Mouse (Mus musculus) hematopoietic stem cell, adult 5-6 weeks (primary cell): Measurements from ENCODE around the gene Trmt44. TPM values are rescaled to one million over a fixed set of nuclear protein-coding genes. Genes with fewer than 3 reads are reported as not detected.

ENCODE experiments used
- ATAC-seq, 2 experiments: fragments of 125-278 bp in 1 of 2; replicated peaks in 1 of 2; 2 replicates each; pipeline ENCODE4 v1.8.0; 2016 to 2017; ENCODE audit warnings: inconsistent platforms in 2 of 2, mild to moderate bottlenecking in 2 of 2, moderate number of reproducible peaks in 2 of 2, low read depth in 1 of 2, moderate TSS enrichment in 1 of 2; ENCODE audit not compliant: low FRiP score in 2 of 2, poor library complexity in 2 of 2, severe bottlenecking in 2 of 2, insufficient read depth in 1 of 2, low TSS enrichment in 1 of 2
- total RNA-seq: library from RNA; stranded (forward); fragments of 172-1452, 232-1000 nt; gene quantifications from 2 replicates; pipeline ENCODE4 v1.2.3, GENCODE M21; 2017

Trmt44 gene
- total RNA-seq, 1 experiment from 2014 or later: 4.4 TPM

DNA sequence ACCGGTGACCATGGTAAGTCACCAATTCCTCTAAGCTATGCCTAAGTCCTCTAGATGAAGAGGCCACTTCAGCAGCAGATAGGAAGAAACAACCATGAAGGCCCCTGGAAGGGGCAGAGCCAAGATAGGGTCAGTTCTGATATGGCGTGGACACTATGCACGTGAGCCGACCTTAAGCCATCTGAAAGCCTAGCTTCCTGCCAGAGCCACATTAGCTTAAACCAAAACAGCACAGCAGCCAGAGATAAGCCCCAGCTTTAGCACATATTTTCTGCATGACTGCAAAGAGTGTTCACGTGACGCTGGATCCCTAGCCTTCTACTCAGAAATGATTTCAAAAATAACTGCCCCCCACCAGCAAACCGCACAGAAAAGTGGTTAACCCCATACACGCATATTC lies 15.4 kb downstream of the Trmt44 start:
- ATAC-seq: no peak

DNA sequence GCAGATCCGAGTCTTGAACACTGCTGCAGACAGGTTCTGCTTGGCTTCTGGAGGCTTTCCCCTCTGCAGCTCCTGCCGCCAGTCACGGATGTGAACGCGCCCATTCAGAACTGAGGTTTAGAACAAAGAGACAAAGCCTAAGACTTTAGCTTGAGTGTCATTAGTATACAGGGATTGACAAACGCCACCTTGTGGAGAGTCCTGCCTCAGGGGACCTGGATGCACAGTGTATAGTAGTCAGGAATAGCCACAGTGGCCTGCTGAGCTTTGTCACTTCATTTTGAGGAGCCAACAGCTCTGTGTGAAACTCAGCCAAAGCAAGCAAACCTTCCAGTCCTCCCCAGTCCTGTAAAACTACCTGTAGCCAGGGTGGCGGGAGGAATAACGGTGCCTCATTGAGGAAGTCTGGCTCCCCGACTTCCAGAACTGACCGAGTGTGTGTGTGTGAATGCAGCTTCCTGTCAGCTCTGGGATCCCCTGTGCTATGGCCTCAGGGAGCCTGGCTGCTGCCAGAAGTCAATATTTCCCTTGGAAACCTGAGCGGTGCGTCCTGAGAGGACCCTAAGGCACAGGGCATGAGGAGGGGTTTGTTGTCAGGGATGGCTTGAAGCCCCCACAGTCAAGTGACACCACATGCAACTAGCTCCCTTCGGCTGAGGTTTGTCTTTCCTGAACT lies 16.8 kb downstream of the Trmt44 start:
- no peak for ATAC-seq

DNA sequence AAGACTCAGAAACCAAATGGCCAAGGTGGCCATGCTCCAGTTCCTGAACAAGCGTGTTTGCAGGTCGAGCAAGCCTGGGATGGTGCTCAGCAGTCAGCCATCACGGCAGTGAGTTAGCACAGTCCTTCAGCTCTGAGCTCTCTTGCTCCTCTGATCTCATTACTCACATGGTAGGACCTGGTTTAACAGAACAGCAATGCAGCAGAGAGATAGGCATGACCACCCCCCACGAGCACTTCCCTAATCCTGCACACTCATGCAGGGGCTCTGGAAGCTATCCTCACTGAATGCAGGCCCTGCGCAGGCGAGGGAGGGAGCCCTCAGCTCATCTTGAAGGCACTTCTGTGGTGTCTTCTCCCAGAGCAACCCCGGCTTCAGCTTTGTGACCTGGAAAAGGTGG lies 18.5 kb downstream of the Trmt44 start:
- ATAC-seq: no peak

DNA sequence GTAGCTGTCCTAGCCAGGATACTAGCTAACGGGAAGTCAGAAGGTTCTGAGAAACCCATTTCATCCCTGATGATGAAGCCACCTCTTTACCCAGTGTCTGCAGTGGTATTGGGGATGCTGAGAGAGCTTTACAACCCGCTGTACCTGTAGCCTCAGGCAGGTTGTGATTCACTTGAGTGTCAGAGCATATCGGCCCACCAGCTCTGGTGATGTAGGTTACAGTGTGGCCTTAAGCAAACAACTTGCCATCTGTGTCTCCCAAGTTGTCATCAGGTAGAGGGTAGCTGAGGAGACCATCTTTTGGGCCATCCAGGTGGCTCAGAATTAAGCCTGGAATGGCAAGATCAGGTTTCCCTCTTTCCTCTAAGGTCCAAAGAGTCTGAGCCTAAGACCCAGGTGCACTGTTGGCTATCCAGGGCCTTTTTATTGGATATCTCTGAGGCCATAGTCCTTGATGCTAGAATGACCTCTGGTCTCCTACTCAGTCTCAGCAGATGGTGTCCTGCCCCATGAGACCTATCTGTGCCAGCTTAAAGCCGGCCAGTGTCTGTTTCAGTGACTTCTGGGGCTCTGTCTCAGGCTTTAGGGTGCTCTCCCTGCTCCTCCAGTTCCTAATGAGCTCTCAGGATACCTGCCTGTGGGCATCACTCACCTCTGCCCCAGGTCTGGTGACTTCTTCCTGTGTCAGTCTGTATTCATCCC lies 21.9 kb downstream of the Trmt44 start:
- no peak for ATAC-seq

DNA sequence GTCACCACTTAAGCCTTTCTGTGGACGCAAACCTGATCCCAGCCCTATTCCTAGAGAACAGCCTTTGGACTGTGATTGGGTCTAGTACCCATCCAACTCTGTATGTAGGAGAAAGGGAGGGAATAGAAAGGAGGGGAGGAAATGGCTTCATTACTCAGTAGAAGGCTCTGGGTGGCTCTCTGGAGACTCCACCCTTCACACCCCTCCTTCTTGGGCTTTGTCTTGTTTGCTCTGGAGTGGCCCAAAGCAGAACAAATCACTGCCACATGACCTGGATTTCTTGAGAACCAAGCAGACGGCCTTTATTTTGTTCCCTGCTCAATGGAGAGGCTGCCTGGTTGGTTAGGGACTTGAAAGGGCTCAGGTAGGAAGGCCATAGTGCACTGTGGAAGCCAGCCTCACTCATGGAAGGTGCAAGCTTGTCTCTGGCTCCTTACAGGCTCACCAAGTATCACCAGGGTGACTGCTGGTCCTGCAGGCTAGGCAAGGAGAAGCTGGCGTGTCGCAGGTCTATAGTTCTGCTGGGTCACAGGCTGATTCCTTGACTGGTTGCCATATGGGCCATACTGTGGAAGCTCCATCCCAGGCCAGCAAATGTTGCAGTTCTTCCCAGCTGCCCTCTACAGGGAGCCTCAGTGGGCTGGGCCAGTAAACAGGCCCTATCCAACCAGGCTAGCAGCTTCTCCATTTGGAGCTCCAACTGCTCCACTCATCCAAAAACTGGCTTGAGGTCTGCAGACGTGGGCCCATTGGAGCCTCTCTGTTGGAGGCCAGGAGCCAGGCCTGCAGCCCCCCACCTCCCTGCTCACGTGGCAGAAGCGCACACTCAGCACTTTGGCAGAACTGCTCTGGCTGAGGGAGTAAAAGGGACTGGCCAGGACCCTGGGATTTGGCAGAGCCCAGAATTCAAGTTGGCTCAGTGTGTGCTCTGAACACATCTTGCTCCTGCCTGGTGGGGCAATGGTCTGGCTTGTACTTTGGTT lies 22.7 kb downstream of the Trmt44 start:
- ATAC-seq: no peak

DNA sequence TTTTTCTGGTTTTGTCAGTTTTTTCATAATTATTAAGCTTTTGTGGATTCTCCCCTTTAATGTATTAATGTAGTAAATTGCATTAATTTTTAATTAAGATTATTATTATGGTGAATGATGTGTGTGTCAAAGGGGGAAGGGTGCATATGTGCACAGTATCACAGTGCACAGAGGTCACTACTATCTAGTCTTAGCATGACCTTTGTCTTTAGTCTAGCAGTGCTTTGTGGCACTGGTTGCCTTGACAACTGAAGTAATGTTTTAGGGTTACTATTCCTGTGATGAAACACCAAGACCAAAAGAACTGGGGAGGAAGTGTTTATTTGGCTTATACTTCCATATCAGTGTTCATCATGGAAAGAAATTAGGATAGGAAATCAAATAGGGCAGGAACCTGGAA lies 28.7 kb downstream of the Trmt44 start:
- ATAC-seq: no peak

DNA sequence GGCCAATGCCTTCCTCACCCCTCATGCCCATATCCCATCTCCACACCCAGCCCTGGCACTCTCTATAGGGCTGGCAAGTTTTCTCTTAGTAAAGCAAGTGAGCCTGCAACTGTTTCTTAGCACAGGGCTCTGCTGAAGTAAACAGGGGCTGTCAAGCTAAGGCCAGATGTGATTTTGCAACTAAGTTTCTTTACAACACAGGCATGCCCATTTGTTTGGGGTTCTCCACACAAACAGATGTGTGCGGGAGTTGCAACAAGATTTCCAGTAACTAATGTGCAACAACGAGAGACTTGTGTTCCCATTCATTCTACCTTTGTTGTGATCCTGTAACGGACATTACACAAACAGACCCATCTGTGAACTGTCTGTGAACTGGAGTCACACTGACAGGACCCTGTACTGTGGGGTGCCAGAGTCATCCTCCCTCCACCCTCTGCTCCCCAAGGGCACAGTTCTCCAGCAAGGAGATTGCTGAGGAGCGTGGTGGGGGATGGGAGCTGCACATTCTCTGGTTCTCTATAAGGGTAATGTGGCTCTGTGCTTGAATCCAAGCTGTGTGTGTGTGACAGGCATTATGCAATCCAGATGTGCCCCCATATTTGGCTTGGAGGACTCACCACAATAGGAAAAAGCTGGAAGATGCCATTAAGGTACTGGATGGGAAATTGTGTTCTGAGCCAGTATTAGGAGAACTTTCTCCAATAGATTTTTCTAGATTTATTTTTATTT lies 33.6 kb downstream of the Trmt44 start:
- no peak for ATAC-seq

DNA sequence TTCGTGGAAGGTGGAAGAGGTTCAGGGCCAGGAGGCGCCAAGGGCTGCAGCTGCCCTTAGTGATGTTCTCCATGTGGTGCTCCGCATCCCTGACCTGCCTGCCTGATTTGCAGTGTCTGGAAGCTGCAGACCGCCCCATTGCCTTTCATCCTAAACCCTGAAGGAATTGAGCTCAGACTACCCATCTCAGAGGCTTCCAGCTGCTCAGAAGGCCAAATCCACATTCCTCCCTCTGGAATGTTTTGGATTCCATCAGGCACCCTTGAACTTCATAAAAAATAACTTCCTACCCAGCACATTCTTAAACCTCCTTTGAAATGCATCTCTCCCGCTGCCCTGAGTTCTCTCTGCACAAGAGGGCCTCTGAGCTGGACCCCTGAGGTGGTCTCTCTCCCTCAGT lies 34.3 kb downstream of the Trmt44 start:
- ATAC-seq: no peak

DNA sequence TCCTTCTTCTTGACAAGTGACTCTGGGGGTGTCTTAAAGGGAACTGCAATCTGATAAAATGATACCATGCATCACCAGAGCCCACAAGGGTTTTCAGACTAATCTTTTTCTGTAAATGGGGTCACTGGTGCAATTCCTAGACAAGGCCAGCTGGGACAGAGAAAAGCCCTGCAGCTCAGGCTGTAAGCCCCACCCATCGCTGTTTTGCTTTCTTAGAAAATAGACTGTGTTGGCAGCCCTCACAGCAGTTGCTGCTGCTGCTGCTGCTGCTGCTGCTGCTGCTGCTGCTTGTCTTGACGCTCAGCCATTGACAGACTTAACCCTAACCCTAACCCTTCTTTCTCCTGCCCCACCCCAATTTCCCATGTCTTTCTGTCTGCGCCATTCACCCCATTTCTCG lies 35.3 kb downstream of the Trmt44 start:
- no peak for ATAC-seq

DNA sequence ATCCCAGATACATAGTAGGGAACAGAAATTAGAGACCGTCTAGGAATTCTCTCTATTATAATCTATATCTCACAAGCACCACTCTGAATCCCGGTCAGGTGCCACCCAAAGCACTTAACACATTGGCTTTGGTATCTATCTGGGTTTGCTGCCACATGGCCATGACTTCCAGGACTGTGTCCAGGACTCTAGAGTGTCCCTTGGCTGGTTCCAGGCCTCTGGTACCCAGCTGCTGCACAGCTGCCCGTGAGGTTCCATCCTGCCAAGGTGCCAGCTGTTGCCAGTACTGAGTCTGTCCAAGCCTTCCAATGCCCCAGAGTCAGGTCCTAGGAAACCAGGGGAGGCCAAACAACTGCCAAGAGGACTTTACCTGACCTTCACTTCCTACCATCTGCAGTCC lies 36.8 kb downstream of the Trmt44 start:
- no peak for ATAC-seq

DNA sequence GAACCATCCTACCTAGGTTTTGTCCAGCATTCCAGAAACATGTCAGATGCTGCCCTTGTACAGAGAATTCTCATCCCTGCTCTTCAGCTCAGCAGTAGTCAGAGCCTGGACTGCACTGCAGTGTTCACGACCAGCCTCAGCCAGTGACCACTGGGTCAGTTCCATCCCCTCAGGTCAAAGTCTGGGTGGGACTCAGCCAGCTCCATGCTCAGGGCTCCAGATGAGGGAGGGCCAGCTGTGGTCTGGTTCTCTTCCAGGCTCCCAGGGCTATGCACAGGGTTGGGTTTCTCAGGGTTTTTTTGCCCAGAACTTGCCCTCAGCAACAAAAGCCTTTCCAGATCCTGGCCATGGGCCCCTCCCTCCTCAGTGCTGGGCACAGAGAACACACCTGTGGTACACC lies 37.4 kb downstream of the Trmt44 start:
- no peak for ATAC-seq

DNA sequence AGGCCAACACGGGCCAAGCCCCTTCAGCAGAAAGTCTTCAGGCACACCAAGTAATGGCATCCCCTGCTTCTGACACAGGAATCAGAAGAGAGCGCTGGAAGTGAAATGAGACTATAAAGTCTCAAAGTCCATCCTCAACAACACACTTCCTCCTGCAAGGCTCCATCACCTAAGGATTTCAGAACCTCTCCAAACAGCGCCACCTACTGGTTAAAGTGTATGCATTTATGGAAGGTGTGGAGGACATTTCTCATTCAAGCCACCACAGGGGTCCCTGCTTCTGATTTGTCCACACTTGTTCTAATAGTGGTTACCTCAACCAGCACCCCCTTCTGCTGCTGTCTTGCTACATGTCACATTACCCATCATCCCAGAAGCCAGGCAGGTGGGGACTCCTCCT lies 38.6 kb downstream of the Trmt44 start:
- no peak for ATAC-seq

DNA sequence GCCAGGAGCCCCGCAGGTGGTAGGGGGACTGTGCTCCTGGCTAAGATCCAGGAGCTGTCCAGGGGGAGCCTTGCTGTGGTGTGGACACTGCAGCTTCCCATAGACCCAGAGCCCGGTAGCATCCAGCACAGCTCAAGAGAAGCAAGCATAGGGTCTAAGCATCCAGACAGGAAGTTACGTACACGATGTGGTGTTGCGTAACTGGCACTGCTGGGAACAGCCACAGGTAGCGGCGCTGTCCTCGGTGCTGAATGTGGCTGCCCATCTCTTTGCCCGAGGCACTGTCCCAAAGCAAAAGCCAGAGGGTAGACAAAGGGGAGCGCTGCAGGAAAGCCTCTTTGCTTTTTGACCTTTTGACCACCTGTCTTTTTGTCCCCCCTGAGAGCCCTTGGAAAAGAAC lies 43.3 kb downstream of the Trmt44 start:
- peak; percentile 62 to 64 for ATAC-seq

DNA sequence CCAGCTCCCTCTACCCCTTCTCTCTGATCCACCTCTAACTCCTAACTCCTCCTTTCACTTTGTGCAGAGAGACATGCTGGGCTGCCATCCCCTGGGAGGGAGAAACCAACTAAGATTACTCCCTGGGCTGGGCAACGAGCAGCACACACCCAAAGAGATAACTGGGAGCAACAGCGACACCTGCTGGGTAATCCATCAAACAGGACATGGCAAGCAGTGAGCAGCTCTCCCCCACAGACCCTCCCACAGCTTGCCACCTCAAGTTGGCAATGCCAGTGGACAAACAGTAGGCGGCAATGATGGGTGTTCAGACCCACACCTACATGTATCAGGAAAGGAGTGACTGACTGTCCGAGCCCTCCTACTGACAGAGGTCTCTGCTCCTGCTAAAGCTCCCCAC lies 44.4 kb downstream of the Trmt44 start:
- ATAC-seq: peak; percentile 65 to 66

DNA sequence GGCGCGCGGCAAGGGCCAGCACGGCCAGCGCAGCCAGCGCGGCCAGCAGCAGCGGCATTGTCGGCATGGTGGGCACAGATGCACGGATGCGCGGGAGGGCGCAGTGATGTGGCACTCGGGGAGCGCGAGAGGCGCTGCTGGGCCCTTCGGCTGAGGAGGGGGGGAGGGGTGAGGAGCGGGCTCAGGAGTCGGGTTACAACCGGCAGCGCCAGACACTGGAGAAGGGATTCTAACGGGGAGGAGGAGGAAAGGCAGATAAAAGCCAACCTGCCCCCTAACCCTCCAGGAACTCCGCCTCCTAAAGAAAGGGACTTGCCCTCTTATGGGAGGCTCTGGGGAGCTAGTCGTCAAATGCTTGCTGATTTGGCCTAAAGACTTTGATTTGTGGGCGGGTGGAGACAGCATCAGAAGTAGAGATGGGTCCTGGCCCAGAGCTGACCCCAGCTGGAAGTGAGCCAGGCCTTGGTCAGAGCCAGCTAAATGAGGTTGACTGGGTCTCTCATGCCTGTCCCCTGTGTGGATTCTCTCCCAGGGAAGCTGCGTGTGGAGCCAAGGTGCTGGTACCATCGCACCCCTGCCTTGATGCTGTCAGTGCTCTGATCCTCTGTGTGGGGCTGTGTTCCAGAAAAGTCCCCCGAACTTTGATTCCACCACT lies 49.3 kb downstream of the Trmt44 start, which contains the start of gene Cpz:
Gene Cpz (minus strand): TSS at position 230 of the 655 bp plus-strand sequence.
- ATAC-seq: no peak

DNA sequence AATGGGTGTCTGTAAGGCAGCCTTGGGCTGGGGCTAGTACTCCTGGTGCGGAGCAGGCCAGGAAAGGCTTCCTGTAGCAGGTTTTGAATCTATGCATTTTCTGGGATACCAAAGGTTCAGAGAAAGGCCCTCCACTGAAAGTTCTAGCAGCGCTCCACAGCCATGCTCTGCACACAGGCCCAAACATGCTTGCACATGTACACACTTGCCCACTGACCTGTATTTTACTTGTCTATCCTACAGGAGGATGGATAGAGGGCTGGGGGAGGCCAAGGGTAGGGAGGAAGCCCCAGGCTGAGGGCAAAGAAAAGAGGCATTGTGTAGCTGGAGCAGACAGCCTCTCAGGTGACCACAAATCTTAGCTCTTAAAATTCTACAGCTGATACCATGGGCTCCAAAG lies 50.5 kb downstream of the Trmt44 start:
- no peak for ATAC-seq

DNA sequence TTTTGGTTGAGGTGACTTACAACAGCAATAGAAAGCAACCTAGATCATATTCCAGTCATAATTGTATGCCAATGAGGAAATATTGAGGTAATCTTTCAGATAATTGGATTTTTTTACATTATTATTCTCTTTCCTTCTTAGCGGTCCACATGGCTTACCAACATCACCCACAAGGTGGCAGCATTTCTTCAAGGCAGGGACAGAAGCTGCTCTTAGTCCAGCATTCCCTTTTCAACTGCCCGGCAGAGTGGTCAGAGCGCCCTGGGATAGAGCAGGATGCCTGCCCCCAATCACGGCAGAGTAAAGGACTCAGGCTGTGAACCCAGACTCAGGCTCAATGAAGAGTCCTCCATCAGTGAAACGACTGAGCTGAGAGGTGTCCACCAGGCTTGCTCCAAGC lies 51.1 kb downstream of the Trmt44 start:
- peak; percentile 38 to 43; a peak in 1 of 4 replicates for ATAC-seq
